8 mouse cellular contexts compared by ENCODE assay signal in genomic region chr16:58409825-58410224, GRCm38 (mm10). TPM values are rescaled to one million over a fixed set of nuclear protein-coding genes. Genes with fewer than 3 reads are reported as not detected.
DNase-seq lines count a peak whose midpoint lies in the region; ATAC-seq and TF ChIP-seq lines count a peak whose summit lies in the region.

No protein-coding gene starts in this region.

- no peak for TF ChIP-seq CTCF in hindbrain, postnatal 0 days (IDR thresholded peaks at IDR 0.05; ENCODE audit: low read depth)

- no peaks in the 10 kb centered on the region for H3K27me3 ChIP-seq in kidney, embryonic 15.5 days
- no peaks in the 10 kb centered on the region for H3K27me3 ChIP-seq in embryonic facial prominence, embryonic 11.5 days (ENCODE audit: control insufficient read depth, insufficient read depth, low read length)
- no peaks in the 10 kb centered on the region for H3K27me3 ChIP-seq in hindbrain, postnatal 0 days (ENCODE audit: insufficient read depth, low read length)
- H3K27me3 ChIP-seq in midbrain, embryonic 16.5 days (ENCODE audit: control insufficient read depth, insufficient read depth, low read depth, low read length): no peaks in the 10 kb centered on the region

- no peak for DNase-seq in kidney, adult 11 months
- no peak for DNase-seq in embryonic facial prominence, embryonic 11.5 days (ENCODE audit: low spot score)
- no peak for DNase-seq in hindbrain, postnatal 0 days (ENCODE audit: low spot score)
- DNase-seq in MN1 (ENCODE audit: low spot score): no peak
- no peak for DNase-seq in adrenal gland, adult 18-20 months (ENCODE audit: low spot score in 2 of 2)
- no peak for DNase-seq in embryo, embryonic 11 days

- H3K27ac ChIP-seq in kidney, embryonic 15.5 days: 0 out of 2 replicates have a peak overlapping the region, but pooled peaks have one; percentile 87
- H3K27ac ChIP-seq in embryonic facial prominence, embryonic 11.5 days (replicated peaks; ENCODE audit: low read depth, low read length): no peak overlapping the region
- H3K27ac ChIP-seq in hindbrain, postnatal 0 days: no peak overlapping the region
- H3K27ac ChIP-seq in midbrain, embryonic 16.5 days (ENCODE audit: low read length): no peak overlapping the region

- peaks cover 23% of the 10 kb centered on the region for H3K4me1 ChIP-seq in kidney, embryonic 15.5 days
- no peaks in the 10 kb centered on the region for H3K4me1 ChIP-seq in embryonic facial prominence, embryonic 11.5 days (ENCODE audit: control insufficient read depth, insufficient read depth, low read length)
- 0 out of 2 replicates have a peak, but pooled peaks cover 9% of the 10 kb centered on the region for H3K4me1 ChIP-seq in hindbrain, postnatal 0 days (ENCODE audit: insufficient read depth, low read length)
- peaks cover 12% of the 10 kb centered on the region for H3K4me1 ChIP-seq in midbrain, embryonic 16.5 days (ENCODE audit: control insufficient read depth, insufficient read depth, low read length)

- no peak for ATAC-seq in kidney, embryonic 15.5 days (replicated peaks; ENCODE audit: low FRiP score)
- ATAC-seq in embryonic facial prominence, embryonic 11.5 days (replicated peaks; ENCODE audit: insufficient number of reproducible peaks, low FRiP score, low TSS enrichment, low read depth): no peak
- ATAC-seq in hindbrain, postnatal 0 days: no peak
- ATAC-seq in midbrain, embryonic 16.5 days: no peak

- H3K36me3 ChIP-seq in kidney, embryonic 15.5 days: no peaks in the 10 kb centered on the region
- no peaks in the 10 kb centered on the region for H3K36me3 ChIP-seq in embryonic facial prominence, embryonic 11.5 days (replicated peaks; ENCODE audit: control insufficient read depth, insufficient read depth, low read depth, low read length)
- H3K36me3 ChIP-seq in hindbrain, postnatal 0 days (ENCODE audit: insufficient read depth, low read length): no peaks in the 10 kb centered on the region
- H3K36me3 ChIP-seq in midbrain, embryonic 16.5 days (ENCODE audit: control insufficient read depth, insufficient read depth, low read length): no peaks in the 10 kb centered on the region

- peak overlapping the region; percentile 89 for H3K4me3 ChIP-seq in kidney, embryonic 15.5 days (replicated peaks)
- H3K4me3 ChIP-seq in embryonic facial prominence, embryonic 11.5 days (ENCODE audit: low read depth, low read length): peak overlapping the region; percentile 87; the same call in 1 of the 2 replicates
- peak overlapping the region; percentile 82 for H3K4me3 ChIP-seq in hindbrain, postnatal 0 days (ENCODE audit: low read length)
- peak overlapping the region; percentile 80 for H3K4me3 ChIP-seq in midbrain, embryonic 16.5 days (ENCODE audit: low read depth, low read length)

- no peaks in the 10 kb centered on the region for H3K9me3 ChIP-seq in kidney, embryonic 15.5 days (replicated peaks)
- H3K9me3 ChIP-seq in embryonic facial prominence, embryonic 11.5 days (replicated peaks; ENCODE audit: control insufficient read depth, low read length): no peaks in the 10 kb centered on the region
- no peaks in the 10 kb centered on the region for H3K9me3 ChIP-seq in hindbrain, postnatal 0 days (ENCODE audit: low read length)
- H3K9me3 ChIP-seq in midbrain, embryonic 16.5 days (replicated peaks; ENCODE audit: control insufficient read depth, low read length, poor library complexity, severe bottlenecking): no peaks in the 10 kb centered on the region

- WGBS in kidney, embryonic 15.5 days: 22% methylated on average over 7 of the region's 7 CpGs
- 51% methylated on average over 7 of the region's 7 CpGs for WGBS in embryonic facial prominence, embryonic 11.5 days
- WGBS in hindbrain, postnatal 0 days: 38% methylated on average over 7 of the region's 7 CpGs
- 31% methylated on average over 7 of the region's 7 CpGs for WGBS in midbrain, embryonic 16.5 days

- H3K9ac ChIP-seq in kidney, embryonic 15.5 days: peak overlapping the region; percentile 88
- H3K9ac ChIP-seq in embryonic facial prominence, embryonic 11.5 days (replicated peaks; ENCODE audit: low read length): no peak overlapping the region; the same call in 1 of the 2 replicates
- H3K9ac ChIP-seq in hindbrain, postnatal 0 days (replicated peaks; ENCODE audit: low read length): peak overlapping the region; percentile 86; the same call in 1 of the 2 replicates
- peak overlapping the region; percentile 8; the same call in 1 of the 2 replicates for H3K9ac ChIP-seq in midbrain, embryonic 16.5 days (ENCODE audit: low read depth, low read length)

- peak overlapping the region; percentile 80 for H3K4me2 ChIP-seq in kidney, embryonic 15.5 days
- H3K4me2 ChIP-seq in embryonic facial prominence, embryonic 11.5 days (ENCODE audit: low read depth, low read length): peak overlapping the region; percentile 49
- peak overlapping the region; percentile 69 for H3K4me2 ChIP-seq in hindbrain, postnatal 0 days (ENCODE audit: low read depth, low read length)
- H3K4me2 ChIP-seq in midbrain, embryonic 16.5 days (ENCODE audit: low read length): peak overlapping the region; percentile 79

RNA-seq across cellular contexts. Expression of gene Dcbld2, which starts 1.6 kb away (rescaled TPM):
- polyA plus RNA-seq in kidney, embryonic 15.5 days (2015; fragmentation: Nextera tagmentation; extraction: Ambion mirVana): 4.0 and 4.8 TPM in 2 replicates
- polyA plus RNA-seq in embryonic facial prominence, embryonic 11.5 days (2014; fragmentation: Nextera tagmentation; extraction: Ambion mirVana): 10.1 and 15.3 TPM in 2 replicates
- 28.9 and 37.1 TPM in 2 replicates for total RNA-seq in hindbrain, postnatal 0 days (2014; rRNA removed)
- 3.7 and 4.4 TPM in 2 replicates for polyA plus RNA-seq in hindbrain, postnatal 0 days (2015; fragmentation: Nextera tagmentation; extraction: Ambion mirVana)
- polyA plus RNA-seq in midbrain, embryonic 16.5 days (2015; fragmentation: Nextera tagmentation; extraction: Ambion mirVana): 5.5 and 5.9 TPM in 2 replicates
- total RNA-seq in adrenal gland, adult 18-20 months (2021): 10 to 100 TPM in 1 of 2 experiments, 1 to 10 TPM in 1; 8.3 to 11.6 TPM
